ENCODE assay signal across 9 mouse cellular contexts in the genomic region with DNA sequence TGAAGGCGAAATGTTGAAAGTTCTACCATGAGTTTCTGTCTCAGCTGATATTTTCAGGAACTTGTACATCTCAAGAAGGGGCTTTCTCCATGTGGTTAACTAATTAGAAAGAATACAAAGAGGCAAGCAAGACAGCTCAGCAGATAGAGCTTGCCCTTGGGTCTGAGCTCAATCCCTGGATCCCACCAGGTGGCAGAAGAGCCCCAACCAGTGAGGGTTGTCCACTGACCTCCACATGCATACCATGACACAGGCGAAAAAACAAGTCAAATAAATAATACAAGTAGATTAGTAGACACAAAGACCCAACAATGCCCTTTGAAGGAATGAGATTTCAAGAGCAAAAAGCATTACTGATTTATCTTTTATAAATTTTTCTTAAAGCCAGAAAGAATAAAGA.
DNase-seq lines count a peak whose midpoint lies in the region; ATAC-seq and TF ChIP-seq lines count a peak whose summit lies in the region.
"Had no signal": no experiment of that assay in that cellular context is flagged by ENCODE, and none has a peak within 500 bp of the region (broad histone marks: within the 10 kb centered on the region; RNA-seq: fewer than 3 reads in every experiment).

No protein-coding gene starts in this region.

- no peak for TF ChIP-seq POLR2A in thymus, adult 2 months (IDR thresholded peaks at IDR 0.05; ENCODE audit: control insufficient read depth, extremely low read depth, insufficient read depth, low read length, poor library complexity)
- no peak for TF ChIP-seq POLR2A in embryonic fibroblast, embryonic 13.5 days (IDR thresholded peaks at IDR 0.05; ENCODE audit: low read depth, low read length)

- H3K27me3 ChIP-seq in thymus, adult 2 months (ENCODE audit: control insufficient read depth, insufficient read depth, low read length) = no peaks in the 10 kb centered on the region
- H3K27me3 ChIP-seq in forebrain, postnatal 0 days (ENCODE audit: insufficient read depth, low read length) = no peaks in the 10 kb centered on the region

- H3K4me1 ChIP-seq in thymus, adult 2 months (replicated peaks; ENCODE audit: control insufficient read depth, insufficient read depth, low read length) = no peaks in the 10 kb centered on the region
- no peaks in the 10 kb centered on the region for H3K4me1 ChIP-seq in embryonic fibroblast, embryonic 13.5 days (ENCODE audit: control insufficient read depth, insufficient read depth, low read length)
- H3K4me1 ChIP-seq in forebrain, postnatal 0 days (ENCODE audit: insufficient read depth) = no peaks in the 10 kb centered on the region

- no peak overlapping the region for H3K27ac ChIP-seq in thymus, adult 2 months (ENCODE audit: control insufficient read depth, insufficient read depth, low read length)
- H3K27ac ChIP-seq in embryonic fibroblast, embryonic 13.5 days (ENCODE audit: insufficient read depth, low read length) = no peak overlapping the region
- H3K27ac ChIP-seq in forebrain, postnatal 0 days (ENCODE audit: low read depth, low read length) = no peak overlapping the region

- H3K4me2 ChIP-seq in forebrain, postnatal 0 days (ENCODE audit: low read depth) = no peak overlapping the region

- 95% methylated on average over 2 of the region's 2 CpGs for WGBS in thymus, adult 2 months
- 55% methylated on average over 2 of the region's 2 CpGs for WGBS in forebrain, postnatal 0 days

- intact Hi-C loops in heart, postnatal 10 days (cut with DNase I) = loop anchor here (1.0 kb wide), 1 partner anchor 190 kb away; no protein-coding TSS in a partner anchor

- H3K36me3 ChIP-seq in thymus, adult 2 months (ENCODE audit: control insufficient read depth, insufficient read depth, low read length) = no peaks in the 10 kb centered on the region
- H3K36me3 ChIP-seq in forebrain, postnatal 0 days (ENCODE audit: insufficient read depth) = no peaks in the 10 kb centered on the region

- peak; percentile 24 to 26 for DNase-seq in heart, postnatal 10 days
- no peak for DNase-seq in heart, adult 18-20 months
- peak; percentile 14 for DNase-seq in thymus, adult 2 months
- no peak for DNase-seq in thymus, postnatal 0 days (ENCODE audit: low spot score)
- no peak for DNase-seq in yolk sac, embryonic 10.5 days (ENCODE audit: low spot score)
- DNase-seq in forebrain, postnatal 0 days = no peak
- DNase-seq: midbrain, embryonic 14.5 days; right cerebral cortex, postnatal 25 days had no signal

- no peak for ATAC-seq in forebrain, postnatal 0 days

- no peak for TF ChIP-seq CTCF in thymus, adult 2 months (IDR thresholded peaks at IDR 0.05; ENCODE audit: borderline replicate concordance, control insufficient read depth, extremely low read depth, insufficient read depth, low read length, poor library complexity)
- peak; percentile 16; the same call in 1 of the 2 replicates for TF ChIP-seq CTCF in embryonic fibroblast, embryonic 13.5 days (IDR thresholded peaks at IDR 0.05; ENCODE audit: borderline replicate concordance, insufficient read depth, low read length)
- TF ChIP-seq CTCF in forebrain, postnatal 0 days (IDR thresholded peaks at IDR 0.05; ENCODE audit: low read depth) = no peak; the same call in 1 of the 2 replicates

- H3K4me3 ChIP-seq in thymus, adult 2 months (ENCODE audit: control insufficient read depth, insufficient read depth, low read length) = no peak overlapping the region
- no peak overlapping the region for H3K4me3 ChIP-seq in embryonic fibroblast, embryonic 13.5 days (ENCODE audit: insufficient read depth, low read length)
- H3K4me3 ChIP-seq in forebrain, postnatal 0 days (ENCODE audit: low read depth, low read length) = no peak overlapping the region

- no peak overlapping the region for H3K9ac ChIP-seq in forebrain, postnatal 0 days

- no peaks in the 10 kb centered on the region for H3K9me3 ChIP-seq in forebrain, postnatal 0 days (ENCODE audit: low read length)

Comparison
In these comparisons a context has a peak if more than half of its experiments do, and no peak if none do; other contexts are left out.
1. DNase-seq: peak in heart, postnatal 10 days (2 of 2) and thymus, adult 2 months (single experiment); none in heart, adult 18-20 months (0 of 2), thymus, postnatal 0 days (single experiment), yolk sac, embryonic 10.5 days (single experiment) and forebrain, postnatal 0 days (single experiment).